Mouse (Mus musculus): ENCODE measurements around the gene Alg11.

Gene Alg11

DNA sequence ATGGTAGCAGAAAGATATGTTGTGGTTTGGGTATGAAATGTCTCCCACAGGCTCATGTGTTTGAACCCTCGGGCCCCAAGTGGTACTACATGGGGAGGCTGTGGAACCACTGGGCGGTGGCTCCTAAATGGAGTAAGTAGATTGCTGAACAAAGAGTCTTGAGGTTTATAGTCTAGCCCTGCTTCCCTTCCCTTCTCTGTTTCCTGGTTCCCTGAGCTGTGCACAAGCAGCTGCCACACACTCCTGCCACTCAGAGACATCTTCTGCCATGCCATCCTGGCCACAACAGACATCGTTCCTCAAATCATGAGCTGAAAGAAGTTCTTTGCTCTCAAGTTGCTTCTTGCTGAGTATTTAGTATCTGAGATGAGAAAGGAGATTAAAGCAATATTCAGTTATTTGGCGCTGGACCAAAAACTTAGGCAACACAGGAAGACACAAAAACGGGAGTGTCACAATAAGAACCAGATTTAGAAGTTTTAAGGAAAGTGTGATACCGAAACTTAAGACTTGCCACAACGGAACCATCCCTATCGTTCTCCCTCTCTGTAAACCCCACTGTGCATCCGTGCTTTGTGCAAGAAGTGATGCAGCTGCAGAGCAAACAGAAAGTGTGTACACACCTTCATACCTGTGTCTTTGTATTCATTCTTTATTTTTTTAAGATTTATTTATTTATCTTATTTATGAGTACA lies 18.9 kb downstream of the Alg11 start:
- no peak for DNase-seq

- DNase-seq: no peak
Measured at GRCm38 (mm10) chr8:22089226-22089625, 28.7 kb downstream of the Alg11 start.

DNA sequence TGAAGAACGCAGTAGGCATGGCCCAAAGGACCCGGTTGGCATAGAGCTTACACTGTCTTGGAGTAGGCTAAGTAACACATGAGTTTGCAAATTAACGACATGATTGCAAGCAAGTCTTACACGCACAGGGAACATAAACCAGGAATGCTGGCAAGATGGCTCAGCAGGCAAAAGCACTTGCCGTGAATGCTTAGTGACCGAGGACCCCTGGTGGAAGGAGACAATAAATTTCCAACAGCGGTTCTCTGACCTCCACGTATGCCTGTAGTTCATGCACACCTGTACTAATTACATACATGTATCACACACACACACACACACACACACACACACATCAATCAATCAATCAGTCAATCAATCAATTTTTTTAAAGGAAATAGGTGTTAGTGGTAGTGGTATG lies 31.0 kb downstream of the Alg11 start:
- DNase-seq: peak; percentile 1

GRCm38 (mm10) chr8:22107020-22107419 lies 46.5 kb downstream of the Alg11 start:
- no peak for DNase-seq

Measured in kidney, adult 9 months (tissue).